Mouse (Mus musculus): ENCODE measurements around the gene Zfp383.

DNA sequence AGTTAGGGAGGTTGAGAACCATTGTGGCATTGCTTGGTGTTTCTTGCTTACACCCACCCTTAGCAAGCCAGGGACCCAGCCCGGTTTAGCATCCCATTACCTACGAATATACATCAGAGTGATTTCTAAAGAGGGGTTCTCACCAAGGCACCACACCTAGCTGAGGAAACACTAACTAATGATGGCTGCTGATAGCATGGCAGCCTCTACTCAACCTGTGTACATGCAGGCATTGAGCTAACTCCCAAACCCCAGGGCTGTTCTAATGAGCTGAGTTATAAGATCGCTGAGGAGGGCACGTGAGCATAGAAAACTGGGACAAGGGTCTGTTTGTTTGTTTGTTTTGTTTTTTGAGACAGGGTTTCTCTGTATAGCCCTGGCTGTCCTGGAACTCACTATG is 15.3 kb upstream of the Zfp383 start:
- no peak for TF ChIP-seq CTCF (IDR thresholded peaks at IDR 0.05)
- no peak for TF ChIP-seq EP300 (IDR thresholded peaks at IDR 0.05)
